Mouse (Mus musculus) forebrain, embryonic 11.5 days (tissue): ENCODE results near the gene P2rx7. TPM values are rescaled to one million over a fixed set of nuclear protein-coding genes. Genes with fewer than 3 reads are reported as not detected.
"Not testable (repeated sequence)": the region's sequence is repeated elsewhere in the genome, so short reads cannot be mapped to it uniquely, and the experiment has no call there.

Experiments used
- ATAC-seq: fragments of 200-750 bp; cut with Nextera tagmentation; replicated peaks from 2 replicates; pipeline ENCODE4 v1.8.0; 2017; ENCODE audit warnings: moderate TSS enrichment; ENCODE audit not compliant: low FRiP score
- DNase-seq: peaks from one replicate; pipeline ENCODE4 v3.0.0-alpha.2; 2017; ENCODE audit warnings: low spot score
- H3K27ac ChIP-seq: fragments of 300-500 bp; sonication (generic); 2 replicates; pipeline ENCODE4 v1.5.1; 2014; ENCODE audit warnings: low read depth, low read length
- H3K27me3 ChIP-seq: fragments of 300-500 bp; sonication (generic); 2 replicates; pipeline ENCODE4 v1.6.1; 2014; ENCODE audit warnings: mild to moderate bottlenecking, low read length, mixed read lengths; ENCODE audit not compliant: control insufficient read depth, insufficient read depth
- H3K36me3 ChIP-seq: fragments of 300-500 bp; sonication (generic); 2 replicates; pipeline ENCODE4 v1.6.1; 2014; ENCODE audit warnings: mild to moderate bottlenecking, low read length, moderate library complexity, mixed read lengths; ENCODE audit not compliant: control insufficient read depth, insufficient read depth
- H3K4me1 ChIP-seq: fragments of 300-500 bp; sonication (generic); replicated peaks from 2 replicates; pipeline ENCODE4 v1.6.1; 2014; ENCODE audit warnings: low read length, mixed read lengths; ENCODE audit not compliant: control insufficient read depth, insufficient read depth
- H3K4me2 ChIP-seq: fragments of 300-500 bp; sonication (generic); 2 replicates; pipeline ENCODE4 v1.6.1; 2014; ENCODE audit warnings: low read depth, mild to moderate bottlenecking, low read length, moderate library complexity, mixed read lengths; ENCODE audit not compliant: severe bottlenecking
- H3K4me3 ChIP-seq: fragments of 300-500 bp; sonication (generic); 2 replicates; pipeline ENCODE4 v1.5.1; 2014; ENCODE audit warnings: low read depth, low read length
- H3K9ac ChIP-seq: fragments of 300-500 bp; sonication (generic); 2 replicates; pipeline ENCODE4 v1.6.1; 2014; ENCODE audit warnings: low read length
- H3K9me3 ChIP-seq: fragments of 300-500 bp; sonication (generic); 2 replicates; pipeline ENCODE4 v1.6.1; 2016; ENCODE audit warnings: low read length, mixed read lengths; ENCODE audit not compliant: control insufficient read depth
- WGBS: fragments of 180-500 bp; shearing (Covaris S2); extraction: QIAGEN DNeasy Blood & Tissue Kit; methylation state at CpG from one replicate; pipeline ENCODE4 v1.1.7; 2014; 5-methylcytosine and 5-hydroxymethylcytosine counted together
- polyA plus RNA-seq: library from polyadenylated mRNA; unstranded; fragments of >200 nt; fragmentation: Nextera tagmentation; extraction: Ambion mirVana; gene quantifications from 2 replicates; pipeline ENCODE4 v1.2.1, GENCODE M21; 2014

Gene P2rx7
- polyA plus RNA-seq, 1 experiment from 2014 or later, result 0.77 TPM

DNA sequence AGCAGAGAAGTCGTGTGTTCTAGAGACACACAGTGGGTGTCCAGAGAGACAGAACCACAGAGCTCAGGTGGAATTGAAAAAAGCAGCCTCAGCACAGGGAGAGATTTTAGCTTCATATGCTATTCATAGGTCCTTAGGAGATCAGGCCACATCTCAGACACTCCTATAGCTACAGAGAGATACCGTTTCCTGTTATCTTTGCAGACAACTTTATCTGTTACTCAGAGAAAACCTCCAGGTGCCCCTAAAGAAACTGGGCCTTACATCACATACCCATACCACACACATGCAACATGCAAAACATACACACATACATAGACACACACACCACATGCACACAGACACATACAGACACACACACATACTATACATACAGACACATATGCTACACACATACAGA is 5.4 kb upstream of the P2rx7 start:
- Histone ChIP-seq H3K27ac (no peak overlapping the region), H3K27me3 (no peaks in the 10 kb centered on the region), H3K9ac (no peak overlapping the region), H3K4me3 (no peak overlapping the region), H3K4me1 (no peaks in the 10 kb centered on the region), H3K36me3 (no peaks in the 10 kb centered on the region), H3K9me3 (no peaks in the 10 kb centered on the region), H3K4me2 (no peak overlapping the region)
- ATAC-seq (no peak), DNase-seq (no peak)
- WGBS, result 79% methylated on average over 2 of the region's 2 CpGs

DNA sequence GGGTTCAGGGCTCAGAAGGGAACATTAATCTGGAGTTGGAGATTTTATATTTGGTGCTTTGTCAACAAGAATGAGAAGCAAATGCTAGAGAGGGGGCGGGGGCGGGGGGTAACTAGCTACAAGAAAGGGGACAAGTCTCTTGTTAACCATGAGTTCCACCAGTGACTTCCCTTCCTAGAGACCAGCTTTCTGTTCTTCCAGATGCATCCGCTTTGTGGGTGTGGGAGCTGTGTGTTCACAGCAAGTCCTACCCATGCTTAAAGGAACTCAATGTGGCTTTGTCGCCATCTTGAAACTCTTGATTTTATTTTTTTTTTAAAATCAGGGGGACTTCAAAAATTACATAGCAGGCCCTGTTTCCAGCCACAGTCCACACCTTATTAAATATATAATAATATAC is 4.2 kb upstream of the P2rx7 start:
- WGBS, result 97% methylated on average over 4 of the region's 4 CpGs
- Histone ChIP-seq H3K4me1 (no peaks in the 10 kb centered on the region), H3K9me3 (no peaks in the 10 kb centered on the region), H3K4me2 (no peak overlapping the region), H3K9ac (no peak overlapping the region), H3K27ac (no peak overlapping the region), H3K36me3 (no peaks in the 10 kb centered on the region), H3K27me3 (no peaks in the 10 kb centered on the region), H3K4me3 (no peak overlapping the region)
- no peak for ATAC-seq
- no peak for DNase-seq

DNA sequence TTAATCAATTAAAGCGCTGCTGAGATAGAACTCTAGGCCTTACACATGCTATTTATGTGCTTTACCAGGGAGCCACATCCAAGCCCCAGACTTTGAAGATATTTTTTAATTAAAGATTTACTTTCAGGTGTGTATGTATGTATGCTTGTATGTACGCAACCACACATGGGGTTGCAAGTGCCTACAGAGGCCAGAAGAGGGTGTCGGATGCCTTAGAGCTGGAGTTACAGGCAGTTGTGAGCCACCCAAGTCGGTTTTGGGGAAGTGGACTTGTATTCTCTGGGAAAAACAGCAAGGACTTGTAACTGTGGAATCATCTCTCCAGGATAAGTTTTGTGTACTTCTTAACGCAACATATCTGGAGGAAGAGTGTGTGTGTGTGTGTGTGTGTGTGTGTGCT is 3.7 kb upstream of the P2rx7 start:
- DNase-seq (no peak), ATAC-seq (no peak)
- H3K4me2 ChIP-seq, result no peak overlapping the region
- H3K27ac ChIP-seq, result no peak overlapping the region
- no peaks in the 10 kb centered on the region for H3K4me1 ChIP-seq
- WGBS, result 91% methylated on average over 5 of the region's 5 CpGs
- H3K27me3 ChIP-seq, result no peaks in the 10 kb centered on the region
- no peak overlapping the region for H3K4me3 ChIP-seq
- H3K36me3 ChIP-seq, result no peaks in the 10 kb centered on the region
- H3K9me3 ChIP-seq, result no peaks in the 10 kb centered on the region
- H3K9ac ChIP-seq, result no peak overlapping the region

- no peaks in the 10 kb centered on the region for H3K36me3 ChIP-seq
- no peaks in the 10 kb centered on the region for H3K27me3 ChIP-seq
- ATAC-seq (no peak), DNase-seq (no peak)
- no peaks in the 10 kb centered on the region for H3K9me3 ChIP-seq
- no peak overlapping the region for H3K4me3 ChIP-seq
- WGBS, result 85% methylated on average over 15 of the region's 15 CpGs
- H3K27ac ChIP-seq, result no peak overlapping the region
- no peak overlapping the region for H3K4me2 ChIP-seq
- 0 out of 2 replicates have a peak overlapping the region, but pooled peaks have one; percentile 8 for H3K9ac ChIP-seq
- no peaks in the 10 kb centered on the region for H3K4me1 ChIP-seq
Observed at GRCm38 (mm10) chr5:122644111-122644607, 448 bp downstream of the P2rx7 start.

GRCm38 (mm10) chr5:122645290-122645689 is 1.6 kb downstream of the P2rx7 start:
- DNase-seq, result no peak
- H3K36me3 ChIP-seq, result no peaks in the 10 kb centered on the region
- H3K9ac ChIP-seq, result no peak overlapping the region
- no peak overlapping the region for H3K4me3 ChIP-seq
- no peaks in the 10 kb centered on the region for H3K4me1 ChIP-seq
- H3K9me3 ChIP-seq, result no peaks in the 10 kb centered on the region
- H3K4me2 ChIP-seq, result no peak overlapping the region
- 84% methylated on average over 6 of the region's 6 CpGs for WGBS
- H3K27me3 ChIP-seq, result no peaks in the 10 kb centered on the region
- no peak for ATAC-seq
- no peak overlapping the region for H3K27ac ChIP-seq

DNA sequence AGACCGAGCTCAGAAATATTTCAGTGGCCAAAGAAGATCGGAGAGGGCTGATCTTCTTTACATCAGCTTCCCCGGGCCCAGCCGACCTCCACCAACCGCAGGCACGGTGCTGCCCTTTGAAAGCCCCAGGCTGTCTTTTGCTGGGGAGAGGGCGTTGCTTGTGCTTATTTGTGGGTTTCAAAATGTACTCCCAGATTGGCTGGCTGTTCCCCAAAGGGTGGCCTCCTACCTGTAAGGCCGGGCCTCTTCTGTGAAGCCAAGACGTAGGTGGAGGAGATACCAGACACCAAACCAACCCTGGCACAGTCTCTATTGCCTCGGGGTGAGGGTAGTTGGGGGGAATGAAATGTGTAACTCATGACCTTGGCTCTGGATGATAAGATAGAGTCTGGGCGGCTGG is 2.3 kb downstream of the P2rx7 start:
- no peak overlapping the region for H3K4me3 ChIP-seq
- H3K27ac ChIP-seq, result no peak overlapping the region
- WGBS, result 87% methylated on average over 11 of the region's 11 CpGs
- no peak overlapping the region for H3K4me2 ChIP-seq
- ATAC-seq (no peak), DNase-seq (no peak)
- 0 out of 2 replicates have a peak, but pooled peaks cover 2% of the 10 kb centered on the region for H3K27me3 ChIP-seq
- H3K9me3 ChIP-seq, result no peaks in the 10 kb centered on the region
- H3K9ac ChIP-seq, result no peak overlapping the region
- no peaks in the 10 kb centered on the region for H3K36me3 ChIP-seq
- H3K4me1 ChIP-seq, result no peaks in the 10 kb centered on the region

DNA sequence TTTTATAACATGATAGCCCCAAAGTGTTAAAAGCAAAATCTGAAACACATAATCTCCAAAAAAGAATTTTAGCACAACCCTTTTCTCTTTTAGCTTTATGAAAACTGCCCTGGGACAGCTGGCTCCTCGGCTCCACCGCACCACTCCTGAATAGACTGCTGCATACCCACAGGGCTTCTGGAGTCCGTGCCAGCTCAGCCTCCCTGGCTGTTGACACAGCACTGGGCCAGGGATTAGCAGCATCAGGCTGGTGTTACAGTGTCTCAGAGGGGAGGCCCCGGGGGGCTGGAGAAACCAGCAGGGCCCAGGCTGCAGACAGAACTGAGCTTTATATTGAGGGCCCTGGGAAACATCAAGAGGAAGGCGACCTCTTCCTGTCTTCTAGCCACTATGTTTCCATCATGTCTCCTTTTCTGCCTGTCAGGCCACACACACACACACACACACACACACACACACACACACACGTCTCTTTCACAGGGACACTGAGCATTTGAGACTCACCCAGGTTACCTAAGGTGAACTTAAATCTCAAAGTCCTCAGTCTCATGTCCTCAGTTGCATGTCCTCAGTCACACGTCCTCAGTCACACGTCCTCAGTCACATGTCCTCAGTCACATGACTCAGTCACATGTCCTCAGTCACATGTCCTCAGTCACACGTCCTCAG is 3.7 kb downstream of the P2rx7 start:
- no peak overlapping the region; the same call in 1 of the 2 replicates for H3K9ac ChIP-seq
- DNase-seq (no peak), ATAC-seq (no peak)
- WGBS, result 73% methylated on average over 9 of the region's 9 CpGs
- no peaks in the 10 kb centered on the region for H3K9me3 ChIP-seq
- H3K36me3 ChIP-seq, result no peaks in the 10 kb centered on the region
- H3K27me3 ChIP-seq, result 0 out of 2 replicates have a peak, but pooled peaks cover 2% of the 10 kb centered on the region
- H3K4me1 ChIP-seq, result no peaks in the 10 kb centered on the region
- no peak overlapping the region for H3K27ac ChIP-seq
- no peak overlapping the region for H3K4me3 ChIP-seq
- H3K4me2 ChIP-seq, result no peak overlapping the region

GRCm38 (mm10) chr5:122647952-122648374 is 4.3 kb downstream of the P2rx7 start:
- not testable (repeated sequence) for H3K36me3 ChIP-seq, H3K27ac ChIP-seq, ATAC-seq, H3K9me3 ChIP-seq, H3K4me1 ChIP-seq, H3K4me3 ChIP-seq, H3K4me2 ChIP-seq, H3K27me3 ChIP-seq, H3K9ac ChIP-seq, DNase-seq
- WGBS, result 93% methylated on average over 14 of the region's 14 CpGs

DNA sequence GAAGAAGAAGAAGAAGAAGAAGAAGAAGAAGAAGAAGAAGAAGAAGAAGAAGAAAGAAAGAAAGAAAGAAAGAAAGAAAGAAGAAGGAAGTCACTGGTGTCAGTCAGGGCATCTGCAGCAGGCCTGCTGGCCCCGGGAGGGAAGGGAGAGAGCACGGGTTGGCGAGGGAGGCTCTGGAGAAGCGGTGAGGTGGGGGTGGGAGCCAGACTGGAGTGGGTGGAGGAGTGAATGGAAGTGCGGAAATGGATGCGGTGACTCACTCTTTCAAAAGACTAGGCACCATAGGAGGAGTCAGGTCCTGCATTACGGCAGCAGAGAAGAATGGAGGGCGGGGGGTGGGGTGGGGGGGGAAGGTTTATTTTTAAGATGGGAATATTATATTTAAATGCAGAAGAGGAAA is 5.6 kb downstream of the P2rx7 start:
- no peak overlapping the region for H3K27ac ChIP-seq
- H3K9ac ChIP-seq, result no peak overlapping the region
- no peaks in the 10 kb centered on the region for H3K36me3 ChIP-seq
- H3K27me3 ChIP-seq, result 0 out of 2 replicates have a peak, but pooled peaks cover 2% of the 10 kb centered on the region
- no peak overlapping the region for H3K4me2 ChIP-seq
- DNase-seq (no peak), ATAC-seq (no peak)
- 84% methylated on average over 8 of the region's 8 CpGs for WGBS
- no peak overlapping the region for H3K4me3 ChIP-seq
- H3K9me3 ChIP-seq, result no peaks in the 10 kb centered on the region
- peaks cover 11% of the 10 kb centered on the region; the same call in 1 of the 2 replicates for H3K4me1 ChIP-seq
